In the genomic region with DNA sequence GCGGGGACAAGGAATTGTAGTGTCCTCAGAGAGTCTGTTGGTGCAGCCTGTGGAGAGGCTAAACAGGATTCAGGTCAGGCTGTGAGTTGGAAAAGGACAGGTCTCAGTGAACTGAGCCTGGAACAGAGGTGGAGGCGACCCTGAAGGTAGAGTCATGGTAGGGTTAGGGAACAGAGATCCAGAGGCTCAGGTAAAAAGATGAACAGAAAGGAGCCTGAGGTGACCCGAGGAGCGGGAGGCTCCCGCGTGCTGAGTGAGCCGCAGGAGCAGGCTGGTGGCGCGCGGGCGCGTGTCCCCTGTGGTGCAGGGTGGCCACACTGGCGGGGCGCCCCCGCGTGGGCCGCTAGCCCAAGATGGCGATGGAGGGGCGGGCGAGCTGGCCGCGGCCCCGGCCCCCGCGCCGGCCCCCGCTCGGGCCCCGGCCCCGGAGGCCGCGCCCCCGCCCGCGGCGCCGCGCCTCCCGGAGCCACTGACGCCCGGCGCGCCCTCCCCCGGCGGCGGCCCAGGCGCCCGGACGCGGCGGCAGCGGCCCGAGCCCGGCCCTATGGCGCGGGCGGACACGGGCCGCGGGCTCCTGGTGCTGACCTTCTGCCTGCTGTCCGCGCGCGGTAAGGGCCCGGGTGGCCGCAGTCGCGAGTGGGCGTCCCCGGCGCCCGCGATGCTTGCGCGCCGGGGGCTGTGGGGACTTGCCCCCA, we compare ENCODE assay signal across 8 mouse cellular contexts. TPM values are rescaled to one million over a fixed set of nuclear protein-coding genes. Genes with fewer than 3 reads are reported as not detected.
A peak's percentile ranks its signal among the peaks of the same experiment; 100 is the strongest.
DNase-seq lines count a peak whose midpoint lies in the region; ATAC-seq and TF ChIP-seq lines count a peak whose summit lies in the region.

A gene (plus strand): TSS at position 496 of the 695 bp plus-strand sequence.

- 3% methylated on average over 76 of the region's 76 CpGs for WGBS in lung, adult 2 months
- 2% methylated on average over 41 of the region's 76 CpGs for WGBS in limb, embryonic 13.5 days

- peaks cover 3% of the 10 kb centered on the region; the same call in 1 of the 2 replicates for H3K9me3 ChIP-seq in limb, embryonic 13.5 days

- peak; percentile 22; the same call in 1 of the 2 replicates for ATAC-seq in limb, embryonic 13.5 days (ENCODE audit: low FRiP score, low read depth)

- TF ChIP-seq CTCF in lung, adult 2 months (IDR thresholded peaks at IDR 0.05; ENCODE audit: insufficient read depth, low read length): no peak
- no peak for TF ChIP-seq CTCF in embryonic fibroblast, embryonic 13.5 days (IDR thresholded peaks at IDR 0.05; ENCODE audit: borderline replicate concordance, insufficient read depth, low read length)

- 0 out of 2 replicates have a peak, but pooled peaks cover 3% of the 10 kb centered on the region for H3K27me3 ChIP-seq in limb, embryonic 13.5 days

- peak within 1 kb of the TSS; percentile 98 for H3K4me2 ChIP-seq in limb, embryonic 13.5 days (replicated peaks)

- TF ChIP-seq POLR2A in lung, adult 2 months (IDR thresholded peaks at IDR 0.05; ENCODE audit: borderline replicate concordance, extremely low read depth, low read depth, low read length): no peak
- no peak for TF ChIP-seq POLR2A in embryonic fibroblast, embryonic 13.5 days (IDR thresholded peaks at IDR 0.05; ENCODE audit: low read depth, low read length)

- peak within 1 kb of the TSS; percentile 88 for H3K9ac ChIP-seq in limb, embryonic 13.5 days

- H3K4me1 ChIP-seq in lung, adult 2 months (ENCODE audit: control insufficient read depth, insufficient read depth, low read length): peaks cover 2% of the 10 kb centered on the region; the same call in 1 of the 2 replicates
- no peaks in the 10 kb centered on the region for H3K4me1 ChIP-seq in embryonic fibroblast, embryonic 13.5 days (ENCODE audit: control insufficient read depth, insufficient read depth, low read length)
- H3K4me1 ChIP-seq in limb, embryonic 13.5 days: peaks cover 37% of the 10 kb centered on the region

- H3K4me3 ChIP-seq in lung, adult 2 months (replicated peaks; ENCODE audit: extremely low read depth, low read depth, low read length): peak within 1 kb of the TSS; percentile 52
- H3K4me3 ChIP-seq in embryonic fibroblast, embryonic 13.5 days (ENCODE audit: insufficient read depth, low read length): peak within 1 kb of the TSS; percentile 60
- peak within 1 kb of the TSS; percentile 87 for H3K4me3 ChIP-seq in limb, embryonic 13.5 days

- H3K36me3 ChIP-seq in limb, embryonic 13.5 days: no peaks in the 10 kb centered on the region

- peak within 1 kb of the TSS; percentile 20; the same call in 1 of the 2 replicates for H3K27ac ChIP-seq in embryonic fibroblast, embryonic 13.5 days (ENCODE audit: insufficient read depth, low read length)
- peak within 1 kb of the TSS; percentile 83 for H3K27ac ChIP-seq in limb, embryonic 13.5 days

- DNase-seq in lung, adult 2 months: no peak
- DNase-seq in lung, postnatal 36 days: no peak
- DNase-seq in adrenal gland, postnatal 36 days: peak; percentile 46 to 64
- peak; percentile 34 for DNase-seq in heart, postnatal 4 days
- peak; percentile 69 for DNase-seq in retina, postnatal 1 day
- DNase-seq in thymus, postnatal 25 days: no peak

RNA-seq across cellular contexts. Expression of the gene that starts here (rescaled TPM):
- polyA plus RNA-seq in lung, adult 2 months (2012; rRNA removed): 1.9 and 3.7 TPM in 2 replicates
- 10 to 100 TPM; 31.8 to 32.6 TPM for total RNA-seq in adrenal gland, postnatal 36 days (2021)
- 25.1 and 42.1 TPM in 2 replicates for polyA plus RNA-seq in embryonic fibroblast, embryonic 13.5 days (2011; ENCODE audit: insufficient read length, low read depth, missing spikeins)
- total RNA-seq in heart, postnatal 4 days (2021): 10 to 100 TPM; 13.9 to 16.5 TPM
- polyA plus RNA-seq in limb, embryonic 13.5 days (2015; fragmentation: Nextera tagmentation; extraction: Ambion mirVana): 24.7 and 27.6 TPM in 2 replicates

Comparison
In these comparisons a context has a peak if more than half of its experiments do, and no peak if none do; other contexts are left out.
1. DNase-seq: peak in adrenal gland, postnatal 36 days (2 of 2), heart, postnatal 4 days (single experiment) and retina, postnatal 1 day (single experiment); none in lung, adult 2 months (single experiment), lung, postnatal 36 days (single experiment) and thymus, postnatal 25 days (single experiment).
2. Peak in every context shown above with its lines, with median percentiles within 50 percentile points of each other: H3K4me3 ChIP-seq.